Mouse (Mus musculus): ENCODE data around the gene Kcnj12.

- TF ChIP-seq CTCF (IDR thresholded peaks at IDR 0.05; ENCODE audit: low read depth, low read length): no peak
- no peak for TF ChIP-seq GATA1 (IDR thresholded peaks at IDR 0.05; ENCODE audit: borderline replicate concordance, low read length)
- no peak for TF ChIP-seq TAL1 (conservative IDR thresholded peaks at IDR 0.05; ENCODE audit: low read depth, low read length)
- no peak for TF ChIP-seq POLR2AphosphoS5 (IDR thresholded peaks at IDR 0.05; ENCODE audit: insufficient replicate concordance, low read depth, low read length)
Measured at GRCm38 (mm10) chr11:60990428-60990827, 31.9 kb upstream of the Kcnj12 start.

Measured in G1E (cell line).